Mouse (Mus musculus): ENCODE data around the gene Pgam2.

Pgam2 gene

GRCm38 (mm10) chr11:5761820-5762632, 41.5 kb downstream of the Pgam2 start, which contains the start of gene Urgcp:
Urgcp (minus strand) TSS chr11:5762376.
- DNase-seq, result peak; percentile 92

DNA sequence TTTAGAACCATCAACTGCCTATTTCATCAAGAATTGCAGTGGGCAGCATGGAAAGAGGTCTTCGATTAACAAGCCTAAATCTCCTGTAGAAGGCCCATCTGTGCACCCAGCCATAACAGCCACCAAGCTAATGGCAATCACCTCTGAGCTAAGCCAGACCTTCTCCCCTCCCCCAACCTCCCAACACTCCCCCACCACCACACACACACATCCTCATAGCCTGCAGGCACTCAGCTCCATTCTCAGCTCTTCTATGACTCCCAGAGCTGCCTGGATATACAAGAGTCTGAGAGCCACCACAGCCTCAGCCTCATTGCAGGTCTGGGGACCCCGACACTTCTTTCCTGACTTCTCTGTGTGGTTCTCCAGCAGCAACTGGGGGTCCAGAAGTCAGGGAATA, 49.8 kb downstream of the Pgam2 start:
- no peak for DNase-seq

Data from layer of hippocampus, adult 9-11 months (tissue).